Mouse (Mus musculus) lung, embryonic 14.5 days (tissue): ENCODE data around the gene Mcm3ap. TPM values are rescaled to one million over a fixed set of nuclear protein-coding genes. Genes with fewer than 3 reads are reported as not detected.

Experiments
- ATAC-seq: fragments of 200-750 bp; cut with Nextera tagmentation; 2 replicates; pipeline ENCODE4 v1.8.0; 2017; ENCODE audit warnings: mild to moderate bottlenecking, moderate TSS enrichment, moderate library complexity; ENCODE audit not compliant: insufficient read depth
- DNase-seq: peaks from one replicate; pipeline ENCODE4 v3.0.0-alpha.2; 2015
- H3K27ac ChIP-seq: fragments of 300-500 bp; sonication (generic); 2 replicates; pipeline ENCODE4 v1.5.1; 2014; ENCODE audit warnings: low read depth, mild to moderate bottlenecking, moderate library complexity
- H3K27me3 ChIP-seq: fragments of 300-500 bp; sonication (generic); 2 replicates; pipeline ENCODE4 v1.6.1; 2014; ENCODE audit warnings: low read length, control low read depth; ENCODE audit not compliant: insufficient read depth
- H3K36me3 ChIP-seq: fragments of 300-500 bp; sonication (generic); 2 replicates; pipeline ENCODE4 v1.6.1; 2014; ENCODE audit warnings: control low read depth; ENCODE audit not compliant: insufficient read depth
- H3K4me1 ChIP-seq: fragments of 300-500 bp; sonication (generic); 2 replicates; pipeline ENCODE4 v1.6.1; 2014; ENCODE audit warnings: antibody characterized with exemption, control low read depth; ENCODE audit not compliant: insufficient read depth
- H3K4me2 ChIP-seq: fragments of 300-500 bp; sonication (generic); 2 replicates; pipeline ENCODE4 v1.6.1; 2014; ENCODE audit warnings: mild to moderate bottlenecking
- H3K4me3 ChIP-seq: fragments of 300-500 bp; sonication (generic); 2 replicates; pipeline ENCODE4 v1.5.1; 2014; ENCODE audit warnings: low read depth, low read length
- H3K9ac ChIP-seq: fragments of 300-500 bp; sonication (generic); 2 replicates; pipeline ENCODE4 v1.6.1; 2014
- H3K9me3 ChIP-seq: fragments of 300-500 bp; sonication (generic); 2 replicates; pipeline ENCODE4 v1.6.1; 2016; ENCODE audit warnings: low read depth, low read length, control low read depth
- CTCF ChIP-seq: IDR thresholded peaks from 2 replicates; pipeline ENCODE4 v1.5.1; 2016; ENCODE audit warnings: antibody characterized with exemption, low read depth
- WGBS: fragments of 180-500 bp; shearing (Covaris S2); extraction: QIAGEN DNeasy Blood & Tissue Kit; methylation state at CpG from one replicate; pipeline ENCODE4 v1.1.7; 2014; 5-methylcytosine and 5-hydroxymethylcytosine counted together
- polyA plus RNA-seq: library from polyadenylated mRNA; unstranded; fragments of >200 nt; fragmentation: Nextera tagmentation; extraction: Ambion mirVana; gene quantifications from 2 replicates; pipeline ENCODE4 v1.2.1, GENCODE M21; 2014

The Mcm3ap gene
- 66.8 and 67.6 TPM in 2 replicates for polyA plus RNA-seq

- ATAC-seq (peak; percentile 99), DNase-seq (peak; percentile 96)
- peak within 1 kb of the TSS; percentile 92 for H3K9ac ChIP-seq
- no peaks in the 10 kb centered on the region for H3K9me3 ChIP-seq
- H3K27ac ChIP-seq, result peak within 1 kb of the TSS; percentile 85
- TF ChIP-seq CTCF, result peak; percentile 66
- H3K4me3 ChIP-seq, result peak within 1 kb of the TSS; percentile 78
- no peaks in the 10 kb centered on the region for H3K27me3 ChIP-seq
- peaks cover 31% of the 10 kb centered on the region for H3K36me3 ChIP-seq
- peak within 1 kb of the TSS; percentile 64 for H3K4me2 ChIP-seq
- 1% methylated on average over 55 of the region's 55 CpGs for WGBS
- no peaks in the 10 kb centered on the region for H3K4me1 ChIP-seq
These were observed at the start of gene Mcm3ap, which contains the start of gene Ybey for GRCm38 (mm10) chr10:76468203-76469162. Gene Mcm3ap, plus strand, starts transcription at chr10:76468927. Gene Ybey, minus strand, starts transcription at chr10:76469114.

GRCm38 (mm10) chr10:76425674-76426073 is 43.1 kb upstream of the Mcm3ap start:
- Histone ChIP-seq H3K4me3 (no peak overlapping the region), H3K27me3 (no peaks in the 10 kb centered on the region), H3K4me1 (no peaks in the 10 kb centered on the region), H3K9ac (no peak overlapping the region), H3K9me3 (no peaks in the 10 kb centered on the region), H3K27ac (no peak overlapping the region), H3K36me3 (peaks cover 94% of the 10 kb centered on the region), H3K4me2 (no peak overlapping the region)
- TF ChIP-seq CTCF, result no peak
- WGBS, result 95% methylated on average over 7 of the region's 7 CpGs
- DNase-seq (no peak), ATAC-seq (no peak)

- 89% methylated on average over 11 of the region's 11 CpGs for WGBS
- DNase-seq, result no peak
These were observed 34.8 kb upstream of the Mcm3ap start for GRCm38 (mm10) chr10:76433925-76434324.

GRCm38 (mm10) chr10:76439107-76439890 is 29.4 kb upstream of the Mcm3ap start:
- 81% methylated on average over 9 of the region's 9 CpGs for WGBS
- no peak for DNase-seq
- Histone ChIP-seq H3K9ac (no peak overlapping the region), H3K9me3 (no peaks in the 10 kb centered on the region), H3K36me3 (peaks cover 60% of the 10 kb centered on the region), H3K4me2 (no peak overlapping the region), H3K4me3 (no peak overlapping the region), H3K27me3 (no peaks in the 10 kb centered on the region), H3K27ac (no peak overlapping the region), H3K4me1 (peaks cover 10% of the 10 kb centered on the region; the same call in 1 of the 2 replicates)
- ATAC-seq, result no peak
- TF ChIP-seq CTCF, result no peak

More at GRCm38 (mm10) chr10:76433925-76434324, 34.8 kb upstream of the Mcm3ap start:
- ATAC-seq, result no peak
- Histone ChIP-seq H3K36me3 (peaks cover 96% of the 10 kb centered on the region), H3K4me3 (no peak overlapping the region), H3K9me3 (no peaks in the 10 kb centered on the region), H3K4me2 (no peak overlapping the region), H3K27ac (no peak overlapping the region), H3K9ac (no peak overlapping the region), H3K27me3 (no peaks in the 10 kb centered on the region), H3K4me1 (no peaks in the 10 kb centered on the region)
- TF ChIP-seq CTCF, result no peak

- H3K4me2 ChIP-seq, result peak within 1 kb of the TSS; percentile 77
- ATAC-seq (no peak), DNase-seq (no peak)
- H3K4me1 ChIP-seq, result peaks cover 10% of the 10 kb centered on the region; the same call in 1 of the 2 replicates
- WGBS, result 94% methylated on average over 17 of the region's 17 CpGs
- TF ChIP-seq CTCF, result no peak
- no peaks in the 10 kb centered on the region for H3K9me3 ChIP-seq
- H3K9ac ChIP-seq, result no peak within 1 kb of the TSS
- H3K27ac ChIP-seq, result no peak within 1 kb of the TSS
- H3K4me3 ChIP-seq, result no peak within 1 kb of the TSS
- H3K27me3 ChIP-seq, result no peaks in the 10 kb centered on the region
- peaks cover 50% of the 10 kb centered on the region for H3K36me3 ChIP-seq
These were observed 28.4 kb upstream of the Mcm3ap start, which contains the start of gene AC141477.1 for GRCm38 (mm10) chr10:76440281-76440680. Gene AC141477.1, minus strand, starts transcription at chr10:76440444.

- peak; percentile 99 for DNase-seq
- Histone ChIP-seq H3K9me3 (no peaks in the 10 kb centered on the region), H3K27me3 (no peaks in the 10 kb centered on the region), H3K4me3 (peak within 1 kb of the TSS; percentile 96), H3K4me2 (peak within 1 kb of the TSS; percentile 77), H3K36me3 (peaks cover 29% of the 10 kb centered on the region), H3K9ac (peak within 1 kb of the TSS; percentile 87), H3K27ac (peak within 1 kb of the TSS; percentile 98), H3K4me1 (peaks cover 10% of the 10 kb centered on the region; the same call in 1 of the 2 replicates)
- peak; percentile 99 for ATAC-seq
- under 1% methylated on average over 78 of the region's 78 CpGs for WGBS
- peak; percentile 78 for TF ChIP-seq CTCF
These were observed 26.3 kb upstream of the Mcm3ap start, which contains the start of gene Pcnt for GRCm38 (mm10) chr10:76442178-76443088. Gene Pcnt, minus strand, starts transcription at chr10:76442786.
